Mouse (Mus musculus): ENCODE results near the gene Dapk2.
A peak's percentile ranks its signal among the peaks of the same experiment; 100 is the strongest.

The Dapk2 gene

DNA sequence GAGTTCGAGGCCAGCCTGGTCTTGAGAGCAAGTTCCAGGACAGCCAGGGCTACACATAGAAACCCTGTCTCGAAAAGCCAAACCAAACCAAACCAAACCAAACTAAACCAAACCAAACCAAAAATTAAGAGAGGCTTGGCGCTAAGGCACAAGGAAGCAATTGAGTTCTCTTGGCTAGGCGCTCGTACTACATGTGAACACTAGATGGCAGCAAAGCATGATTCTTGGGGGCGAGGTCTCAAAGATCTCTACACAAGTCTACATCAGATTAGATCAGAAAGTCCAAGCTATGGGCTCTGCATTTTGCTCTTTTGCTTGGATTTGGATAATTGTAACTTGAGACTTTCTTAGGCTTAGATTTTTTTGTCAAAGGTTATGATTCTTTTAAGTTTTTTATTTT, 13.8 kb upstream of the Dapk2 start:
- peak; percentile 71 for DNase-seq

DNA sequence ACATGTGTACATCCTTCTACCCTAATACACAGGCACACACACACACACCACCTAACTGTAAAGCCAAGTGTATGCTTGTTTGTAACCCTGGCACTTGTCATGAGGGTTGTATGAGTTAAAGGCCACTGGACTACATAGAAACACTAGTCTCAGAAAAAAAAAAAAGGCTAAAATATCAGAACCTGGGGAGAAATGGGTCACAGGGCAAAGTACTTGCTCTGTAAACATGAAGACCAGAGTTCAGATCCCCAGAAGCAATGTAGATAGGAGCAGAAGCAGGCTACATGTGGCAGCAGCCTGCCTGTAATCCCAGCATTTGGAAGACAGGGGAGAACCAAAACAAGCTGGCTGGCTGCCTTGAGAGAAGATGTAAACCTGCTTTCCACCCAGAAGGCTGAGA, 11.9 kb upstream of the Dapk2 start:
- DNase-seq = no peak

- no peak for DNase-seq
Observed at GRCm38 (mm10) chr9:66152011-66152410, 6.0 kb upstream of the Dapk2 start.

DNA sequence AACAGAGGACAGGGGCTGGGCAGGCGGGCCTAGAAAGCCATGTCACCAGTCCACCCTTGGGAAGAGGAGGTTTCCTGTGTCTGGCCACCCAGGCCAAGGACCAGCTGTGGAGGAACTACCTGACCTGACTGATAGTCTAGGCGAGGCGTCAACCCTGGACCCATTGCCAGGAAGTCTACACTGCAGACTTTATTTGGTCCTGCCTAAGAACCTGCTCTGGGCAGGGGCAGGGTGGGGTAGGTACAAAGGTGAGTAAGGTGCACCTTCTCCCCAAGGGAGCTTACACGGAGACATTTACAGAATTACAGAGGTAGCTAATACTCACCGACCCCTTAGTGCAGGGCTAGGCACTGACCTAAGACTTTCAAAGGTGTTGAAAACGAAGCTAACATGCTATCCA, 4.4 kb upstream of the Dapk2 start:
- no peak for DNase-seq

DNA sequence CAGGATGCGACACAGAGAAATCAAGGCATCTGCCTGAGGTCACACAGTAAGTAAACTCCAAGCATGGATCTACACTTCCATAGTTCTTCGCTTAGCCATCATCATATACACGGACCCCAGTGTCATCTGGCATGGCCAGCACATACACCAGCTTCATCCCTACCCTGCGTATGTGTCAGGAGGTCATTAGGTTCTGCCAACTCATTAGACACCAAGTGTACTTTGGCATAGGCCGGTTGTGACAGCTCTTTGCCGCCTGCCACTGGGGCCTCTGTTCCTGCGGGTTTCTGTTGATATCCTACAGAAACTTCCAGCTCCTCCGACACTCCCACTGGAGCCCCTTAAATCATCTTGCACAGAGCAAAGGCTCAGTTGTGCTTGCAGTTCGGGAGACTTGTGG, 4.0 kb upstream of the Dapk2 start:
- DNase-seq = no peak

DNA sequence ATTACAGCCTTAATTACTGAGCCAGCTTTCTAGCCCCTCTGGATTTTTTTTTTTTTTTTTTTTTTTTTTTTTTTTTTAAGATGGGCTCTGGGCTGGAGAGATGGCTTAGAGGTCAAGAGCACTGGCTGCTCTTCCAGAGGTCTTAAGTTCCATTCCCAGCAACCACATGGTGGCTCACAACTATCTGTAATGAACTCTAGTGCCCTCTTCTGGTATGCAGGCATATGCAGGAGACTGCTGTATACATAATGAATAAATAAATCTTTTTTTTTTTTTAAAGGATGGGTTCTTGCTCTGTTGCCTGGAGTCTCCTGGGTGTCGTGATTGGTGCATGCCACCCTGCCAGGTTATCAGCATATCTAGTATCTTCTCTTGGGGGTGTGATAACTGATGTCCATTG, 2.5 kb upstream of the Dapk2 start:
- no peak for DNase-seq

- no peak for DNase-seq
Observed at GRCm38 (mm10) chr9:66158885-66159430, 935 bp downstream of the Dapk2 start.

GRCm38 (mm10) chr9:66160155-66160554, 2.1 kb downstream of the Dapk2 start:
- DNase-seq = no peak

- no peak for DNase-seq
Observed at GRCm38 (mm10) chr9:66162995-66163394, 5.0 kb downstream of the Dapk2 start.

- DNase-seq = no peak
Observed at GRCm38 (mm10) chr9:66167222-66167621, 9.2 kb downstream of the Dapk2 start.

DNA sequence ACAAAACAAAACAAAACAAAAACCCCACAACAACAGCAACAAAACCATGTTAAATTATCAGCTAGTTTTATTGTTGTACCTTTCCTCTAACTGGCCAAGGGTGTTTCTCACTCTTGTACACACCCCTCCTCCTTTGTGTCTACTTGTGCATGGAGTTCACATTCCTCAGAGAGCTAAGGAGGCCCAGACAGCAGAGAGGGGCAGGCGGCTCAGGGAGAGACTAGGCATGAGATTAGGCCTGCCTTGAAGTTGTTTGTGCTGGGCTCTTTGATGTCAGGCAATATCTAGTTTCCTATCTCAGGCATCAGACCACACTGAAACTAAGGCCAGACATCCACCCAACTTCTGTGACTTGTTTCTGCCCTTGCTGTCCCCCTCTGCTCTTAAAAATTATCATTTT, 10.2 kb downstream of the Dapk2 start:
- DNase-seq = no peak

DNA sequence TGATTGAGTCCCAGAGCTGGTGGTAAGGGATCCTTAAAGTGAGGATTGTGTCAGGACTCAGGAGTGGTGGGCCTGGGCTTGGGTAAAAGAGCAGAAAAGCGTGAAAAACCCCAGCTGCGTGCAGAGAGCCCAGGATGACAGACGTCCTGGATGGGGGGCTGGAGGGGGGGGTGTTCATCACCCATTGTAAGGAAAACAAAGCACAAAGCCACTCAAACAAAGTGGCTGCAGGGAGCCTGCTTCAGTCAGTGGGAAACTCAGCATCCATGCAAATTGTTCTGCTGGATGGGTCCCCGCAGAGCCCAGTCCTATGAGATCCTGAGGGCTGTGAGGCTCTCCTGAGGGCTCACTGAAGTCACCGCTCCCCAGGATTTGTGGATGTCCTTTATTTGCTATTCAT, 12.5 kb downstream of the Dapk2 start:
- DNase-seq = no peak

DNA sequence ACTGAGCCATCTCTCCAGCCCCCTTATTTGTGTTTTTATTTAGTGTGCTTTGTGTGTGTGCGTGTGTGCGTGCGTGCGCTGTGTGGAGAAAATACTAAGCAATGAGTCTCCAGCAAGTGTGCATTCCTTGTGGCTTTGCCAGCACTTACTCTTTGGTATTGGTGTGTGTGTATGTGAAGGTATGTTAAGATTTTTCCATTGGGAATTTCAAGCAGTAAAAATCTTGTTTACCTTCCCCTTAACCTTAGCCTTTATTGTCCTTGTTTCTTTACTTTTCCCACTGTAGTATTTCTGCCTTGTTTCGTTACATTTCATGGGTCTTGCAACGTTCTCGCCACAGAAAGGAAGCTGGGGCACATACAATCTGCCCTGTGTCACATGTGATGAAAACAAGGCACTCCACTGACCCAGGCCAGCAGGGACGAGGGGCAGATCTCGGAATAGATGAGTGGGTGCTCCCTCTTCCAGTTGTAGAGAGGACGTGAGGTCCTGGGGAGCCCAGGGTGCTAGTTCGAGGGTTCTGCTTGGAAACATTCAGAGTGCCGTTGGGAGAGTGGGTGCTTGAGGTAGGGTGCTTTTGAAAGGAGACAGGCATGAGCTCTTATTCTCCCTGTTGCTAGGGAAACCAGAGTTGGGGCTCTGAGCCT, 13.4 kb downstream of the Dapk2 start:
- no peak for DNase-seq

DNA sequence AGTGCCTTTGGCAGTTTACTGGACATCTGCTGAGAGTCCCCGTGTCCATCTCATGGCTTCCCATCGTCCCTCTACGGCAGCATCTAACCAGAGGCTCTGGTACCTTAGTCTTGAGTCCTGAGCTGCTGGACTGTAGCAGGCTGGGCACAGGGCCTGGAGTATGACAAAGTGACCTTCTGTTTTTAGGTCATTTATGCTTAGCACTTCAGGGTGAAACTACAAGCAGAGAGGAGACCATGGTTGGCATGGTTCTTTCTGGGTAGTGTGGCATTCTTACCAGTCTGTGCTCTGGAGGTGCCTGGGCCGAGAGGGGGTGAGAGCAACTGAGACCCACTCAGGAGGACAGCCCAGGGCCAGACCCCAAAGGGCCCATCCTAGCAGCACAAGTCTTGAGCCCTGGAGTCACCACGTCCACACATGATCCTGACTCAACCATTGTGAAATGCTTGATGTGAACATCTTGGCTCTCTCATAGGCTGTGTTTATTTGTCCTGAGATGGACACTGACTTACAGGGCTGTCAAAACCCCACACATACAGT, 15.4 kb downstream of the Dapk2 start:
- DNase-seq = no peak

- no peak for DNase-seq
Observed at GRCm38 (mm10) chr9:66174985-66175384, 17.0 kb downstream of the Dapk2 start.

- DNase-seq = no peak
Observed at GRCm38 (mm10) chr9:66177975-66178374, 20.0 kb downstream of the Dapk2 start.

GRCm38 (mm10) chr9:66179795-66180194, 21.8 kb downstream of the Dapk2 start:
- DNase-seq = no peak

DNA sequence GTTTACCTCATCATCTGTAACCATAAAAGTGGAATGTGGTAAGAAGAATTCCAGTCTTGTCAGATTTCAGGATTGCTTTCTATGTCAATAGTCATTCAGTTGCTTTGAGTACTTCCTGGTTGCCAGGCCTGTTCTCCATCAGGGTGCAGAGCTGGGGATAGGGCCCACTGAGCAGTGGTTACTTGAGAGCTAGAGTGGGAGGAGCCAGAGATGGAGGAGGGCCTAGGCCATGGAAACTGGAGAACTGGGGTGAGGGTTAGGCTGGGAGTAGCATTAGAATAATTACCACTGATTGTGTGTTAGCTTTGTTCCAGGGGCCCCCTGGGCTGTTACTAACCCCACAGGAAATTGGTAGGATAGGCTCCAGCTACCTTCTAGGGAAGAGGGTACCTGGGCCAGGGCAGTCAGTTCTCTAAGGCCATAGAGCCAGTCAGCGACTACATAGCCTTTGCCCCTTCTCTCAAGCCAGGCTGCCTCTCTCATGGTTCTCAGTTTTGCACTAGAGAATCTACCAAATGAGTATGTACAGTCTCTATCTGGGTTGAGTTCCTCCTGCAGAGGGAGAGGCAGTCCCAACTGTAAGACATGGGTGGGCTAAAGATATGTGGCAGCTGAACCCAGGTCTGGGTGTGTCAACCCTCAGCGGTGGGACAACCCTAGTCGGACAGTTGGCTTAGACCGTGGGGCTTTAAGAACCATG, 23.3 kb downstream of the Dapk2 start:
- no peak for DNase-seq

- no peak for DNase-seq
Observed at GRCm38 (mm10) chr9:66181826-66182678, 24.0 kb downstream of the Dapk2 start.

- no peak for DNase-seq
Observed at GRCm38 (mm10) chr9:66182679-66182993, 24.6 kb downstream of the Dapk2 start.

GRCm38 (mm10) chr9:66183023-66183422, 25.0 kb downstream of the Dapk2 start:
- DNase-seq = no peak

- DNase-seq = no peak
Observed at GRCm38 (mm10) chr9:66184572-66184971, 26.5 kb downstream of the Dapk2 start.

DNA sequence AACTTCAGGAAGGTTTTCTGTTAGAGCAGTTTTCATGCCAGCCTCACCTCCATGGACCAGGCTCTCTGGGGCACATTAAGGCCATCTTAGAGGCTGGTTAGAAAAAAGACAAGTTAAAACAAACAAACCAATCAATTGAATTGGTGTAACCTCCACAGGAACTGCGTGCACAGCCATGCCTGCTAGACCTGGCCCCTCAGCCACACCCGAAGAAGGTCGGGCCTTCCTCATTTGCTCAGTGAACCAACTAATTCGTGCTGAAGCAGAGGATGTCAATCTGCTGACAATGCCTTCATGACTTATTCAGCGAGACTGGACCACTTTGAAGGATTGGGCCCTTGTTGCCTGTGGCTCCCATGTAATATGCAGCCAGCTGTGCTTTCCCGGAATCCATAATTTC, 28.4 kb downstream of the Dapk2 start:
- no peak for DNase-seq

GRCm38 (mm10) chr9:66189026-66189425, 31.0 kb downstream of the Dapk2 start:
- no peak for DNase-seq

All from kidney, adult 18-20 months (tissue).